Mouse (Mus musculus) stomach, postnatal 0 days (tissue): ENCODE results near the gene Sestd1. TPM values are rescaled to one million over a fixed set of nuclear protein-coding genes. Genes with fewer than 3 reads are reported as not detected.

Source experiments
- ATAC-seq: fragments of 200-750 bp; cut with Nextera tagmentation; 2 replicates; pipeline ENCODE4 v1.8.0; 2017; ENCODE audit not compliant: low FRiP score, low TSS enrichment
- DNase-seq: peaks from one replicate; pipeline ENCODE4 v3.0.0-alpha.2; 2016; ENCODE audit warnings: low spot score
- H3K27ac ChIP-seq: fragments of 300-500 bp; sonication (generic); replicated peaks from 2 replicates; pipeline ENCODE4 v1.5.1; 2014; ENCODE audit warnings: mild to moderate bottlenecking, control low read depth
- H3K27me3 ChIP-seq: fragments of 300-500 bp; sonication (generic); 2 replicates; pipeline ENCODE4 v1.6.1; 2014; ENCODE audit warnings: low read length; ENCODE audit not compliant: control insufficient read depth, insufficient read depth
- H3K36me3 ChIP-seq: fragments of 300-500 bp; sonication (generic); 2 replicates; pipeline ENCODE4 v1.6.1; 2014; ENCODE audit warnings: low read length, mixed read lengths; ENCODE audit not compliant: control insufficient read depth, insufficient read depth
- H3K4me1 ChIP-seq: fragments of 300-500 bp; sonication (generic); replicated peaks from 2 replicates; pipeline ENCODE4 v1.6.1; 2014; ENCODE audit warnings: antibody characterized with exemption; ENCODE audit not compliant: control insufficient read depth, insufficient read depth
- H3K4me2 ChIP-seq: fragments of 300-500 bp; sonication (generic); replicated peaks from 2 replicates; pipeline ENCODE4 v1.6.1; 2014; ENCODE audit warnings: low read depth, mild to moderate bottlenecking, control low read depth, moderate library complexity
- H3K4me3 ChIP-seq: fragments of 300-500 bp; sonication (generic); 2 replicates; pipeline ENCODE4 v1.5.1; 2014; ENCODE audit warnings: low read depth, low read length, control low read depth
- H3K9ac ChIP-seq: fragments of 300-500 bp; sonication (generic); 2 replicates; pipeline ENCODE4 v1.6.1; 2014; ENCODE audit warnings: mild to moderate bottlenecking, low read length, control low read depth, mixed read lengths
- H3K9me3 ChIP-seq: fragments of 300-500 bp; sonication (generic); 2 replicates; pipeline ENCODE4 v1.6.1; 2016; ENCODE audit warnings: low read length; ENCODE audit not compliant: control insufficient read depth
- CTCF ChIP-seq: IDR thresholded peaks from 2 replicates; pipeline ENCODE4 v1.5.1; 2016; ENCODE audit warnings: antibody characterized with exemption, low read depth, mild to moderate bottlenecking, moderate library complexity
- EP300 ChIP-seq: optimal IDR thresholded peaks from 2 replicates; pipeline ENCODE3; 2016; ENCODE audit warnings: antibody characterized with exemption
- WGBS: fragments of 180-500 bp; shearing (Covaris S2); extraction: QIAGEN DNeasy Blood & Tissue Kit; methylation state at CpG from one replicate; pipeline ENCODE4 v1.1.7; 2014; 5-methylcytosine and 5-hydroxymethylcytosine counted together
- polyA plus RNA-seq: library from polyadenylated mRNA; unstranded; fragments of >200 nt; fragmentation: Nextera tagmentation; extraction: Ambion mirVana; gene quantifications from 2 replicates; pipeline ENCODE4 v1.2.1, GENCODE M21; 2015

The Sestd1 gene
- polyA plus RNA-seq, 1 experiment from 2014 or later = 7.5 TPM

- H3K9ac ChIP-seq = no peak overlapping the region
- no peak overlapping the region for H3K4me2 ChIP-seq
- H3K4me3 ChIP-seq = no peak overlapping the region
- 79% methylated on average over 4 of the region's 4 CpGs for WGBS
- H3K9me3 ChIP-seq = no peaks in the 10 kb centered on the region
- H3K27ac ChIP-seq = no peak overlapping the region
- ATAC-seq (no peak), DNase-seq (no peak)
- H3K4me1 ChIP-seq = no peaks in the 10 kb centered on the region
- no peaks in the 10 kb centered on the region for H3K27me3 ChIP-seq
- no peaks in the 10 kb centered on the region for H3K36me3 ChIP-seq
- TF ChIP-seq CTCF (no peak), EP300 (no peak)
Measured at GRCm38 (mm10) chr2:77200379-77200778, 80.0 kb downstream of the Sestd1 start.

DNA sequence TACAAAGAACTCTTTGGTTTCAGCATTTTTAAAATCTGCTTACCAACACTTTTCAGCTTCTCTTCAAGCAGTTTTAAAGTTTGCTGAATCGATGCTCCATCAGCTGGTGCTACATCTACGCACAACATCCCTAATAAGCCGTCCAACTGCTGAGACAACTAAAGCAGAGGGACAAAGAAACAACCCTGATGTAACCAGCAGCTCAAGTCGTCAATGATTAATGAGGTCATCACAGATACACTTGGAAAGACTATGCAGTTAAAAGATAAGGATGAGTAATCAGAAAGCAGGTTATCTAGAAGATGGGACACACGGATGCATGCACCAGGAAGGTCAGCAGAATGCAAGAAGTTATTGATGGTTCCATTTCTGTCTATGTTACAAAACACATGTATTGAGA lies 82.1 kb downstream of the Sestd1 start:
- no peak for DNase-seq
- no peak for ATAC-seq
- Histone ChIP-seq H3K36me3 (no peaks in the 10 kb centered on the region; the same call in 1 of the 2 replicates), H3K27me3 (no peaks in the 10 kb centered on the region), H3K4me2 (no peak overlapping the region), H3K4me1 (no peaks in the 10 kb centered on the region), H3K9ac (no peak overlapping the region), H3K27ac (no peak overlapping the region), H3K4me3 (no peak overlapping the region), H3K9me3 (no peaks in the 10 kb centered on the region)
- TF ChIP-seq EP300 = no peak
- no peak for TF ChIP-seq CTCF
- WGBS = 54% methylated on average over 5 of the region's 5 CpGs

DNA sequence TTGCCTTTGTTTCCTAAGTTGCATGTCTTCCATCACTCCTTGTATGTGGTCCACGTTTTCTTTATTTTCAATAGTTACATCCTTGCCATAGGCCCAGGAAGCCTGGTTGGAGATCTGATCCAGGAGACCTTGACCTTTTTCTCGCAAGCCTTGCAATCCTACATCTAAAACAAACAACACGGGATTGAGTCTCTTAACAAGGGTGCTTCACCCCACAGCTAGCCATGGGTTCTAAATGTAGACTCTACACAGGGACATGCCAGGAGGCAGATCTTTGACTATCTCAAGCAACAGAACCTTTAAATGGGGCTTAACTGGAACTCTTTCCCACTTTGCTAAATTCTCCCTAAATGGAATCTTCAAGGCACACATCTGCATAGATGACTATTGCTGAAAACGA lies 83.6 kb downstream of the Sestd1 start:
- H3K9ac ChIP-seq = no peak overlapping the region
- 82% methylated on average over 4 of the region's 4 CpGs for WGBS
- H3K4me2 ChIP-seq = no peak overlapping the region
- no peaks in the 10 kb centered on the region for H3K4me1 ChIP-seq
- TF ChIP-seq EP300 = no peak
- TF ChIP-seq CTCF = no peak
- H3K27me3 ChIP-seq = no peaks in the 10 kb centered on the region
- ATAC-seq (no peak), DNase-seq (no peak)
- H3K36me3 ChIP-seq = no peaks in the 10 kb centered on the region; the same call in 1 of the 2 replicates
- H3K4me3 ChIP-seq = no peak overlapping the region
- H3K9me3 ChIP-seq = no peaks in the 10 kb centered on the region
- no peak overlapping the region for H3K27ac ChIP-seq

- no peaks in the 10 kb centered on the region for H3K9me3 ChIP-seq
- no peak for ATAC-seq
- TF ChIP-seq CTCF (no peak), EP300 (no peak)
- no peaks in the 10 kb centered on the region for H3K27me3 ChIP-seq
- no peak for DNase-seq
- no peak overlapping the region for H3K4me2 ChIP-seq
- no peak overlapping the region for H3K9ac ChIP-seq
- H3K4me1 ChIP-seq = no peaks in the 10 kb centered on the region
- no peaks in the 10 kb centered on the region; the same call in 1 of the 2 replicates for H3K36me3 ChIP-seq
- H3K4me3 ChIP-seq = no peak overlapping the region
- H3K27ac ChIP-seq = no peak overlapping the region
- 89% methylated on average over 5 of the region's 5 CpGs for WGBS
Measured at GRCm38 (mm10) chr2:77195056-77195455, 85.3 kb downstream of the Sestd1 start.

DNA sequence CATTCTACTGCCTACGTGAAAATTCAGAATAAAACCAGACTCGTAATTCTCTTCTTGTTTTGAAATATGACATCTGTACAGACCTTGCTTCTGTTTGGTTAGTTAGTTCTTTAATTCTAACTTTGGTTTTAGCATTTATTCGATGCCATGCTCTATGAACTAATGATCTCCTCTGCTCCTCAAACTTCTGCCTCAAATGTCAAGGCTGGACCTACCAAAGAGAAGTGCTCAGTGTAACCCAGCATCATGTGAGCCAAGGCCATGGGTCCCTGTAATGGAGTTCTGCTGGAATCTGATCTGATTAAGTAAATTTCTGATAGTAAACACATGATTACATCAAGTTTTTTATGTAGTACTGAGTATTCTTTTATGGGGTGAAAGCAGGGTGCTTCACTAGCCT lies 88.6 kb downstream of the Sestd1 start:
- Histone ChIP-seq H3K9me3 (no peaks in the 10 kb centered on the region), H3K36me3 (no peaks in the 10 kb centered on the region; the same call in 1 of the 2 replicates), H3K27ac (no peak overlapping the region), H3K4me1 (no peaks in the 10 kb centered on the region), H3K9ac (no peak overlapping the region), H3K4me2 (no peak overlapping the region), H3K4me3 (no peak overlapping the region), H3K27me3 (no peaks in the 10 kb centered on the region)
- DNase-seq (no peak), ATAC-seq (no peak)
- WGBS = 90% methylated on average over 3 of the region's 3 CpGs
- TF ChIP-seq EP300 (no peak), CTCF (no peak)

DNA sequence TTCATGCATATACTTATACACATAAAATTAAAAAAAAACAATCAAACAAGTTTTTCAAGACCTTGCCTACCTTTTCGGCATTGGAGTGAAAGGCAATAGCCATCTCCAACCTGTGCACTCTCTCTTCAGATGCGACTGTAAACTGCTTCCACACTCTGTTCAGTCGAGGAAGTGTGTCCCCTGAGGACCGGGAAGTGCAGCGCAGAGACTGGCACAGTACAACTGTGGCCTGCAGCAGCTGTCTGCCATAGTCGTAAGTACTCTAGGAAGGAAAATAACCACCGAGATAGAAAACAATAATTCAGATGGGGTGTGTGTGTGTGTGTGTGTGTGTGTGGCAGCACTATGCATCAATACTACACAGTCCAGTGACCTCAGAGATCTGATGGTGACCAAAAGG lies 89.5 kb downstream of the Sestd1 start:
- no peak overlapping the region for H3K27ac ChIP-seq
- H3K4me1 ChIP-seq = no peaks in the 10 kb centered on the region
- no peak for TF ChIP-seq CTCF
- TF ChIP-seq EP300 = no peak
- H3K9ac ChIP-seq = no peak overlapping the region
- H3K4me3 ChIP-seq = no peak overlapping the region
- no peaks in the 10 kb centered on the region; the same call in 1 of the 2 replicates for H3K36me3 ChIP-seq
- no peak for DNase-seq
- H3K9me3 ChIP-seq = no peaks in the 10 kb centered on the region
- ATAC-seq = no peak
- H3K4me2 ChIP-seq = no peak overlapping the region
- H3K27me3 ChIP-seq = no peaks in the 10 kb centered on the region
- WGBS = 91% methylated on average over 7 of the region's 7 CpGs
